In genomic region chr1:88937327-88937726, GRCm38 (mm10) we compare ENCODE assay signal across 21 mouse cellular contexts.
DNase-seq lines count a peak whose midpoint lies in the region; ATAC-seq lines count a peak whose summit lies in the region.
"Had no signal": no experiment of that assay in that cellular context is flagged by ENCODE, and none has a peak within 500 bp of the region (broad histone marks: within the 10 kb centered on the region; RNA-seq: fewer than 3 reads in every experiment).

No protein-coding gene starts in this region.

- no peaks in the 10 kb centered on the region for H3K9me3 ChIP-seq in intestine, embryonic 15.5 days
- H3K9me3 ChIP-seq in intestine, embryonic 16.5 days (ENCODE audit: control insufficient read depth, low read length), result no peaks in the 10 kb centered on the region
- 0 out of 2 replicates have a peak, but pooled peaks cover 10% of the 10 kb centered on the region for H3K9me3 ChIP-seq in hindbrain, embryonic 10.5 days
- H3K9me3 ChIP-seq in limb, embryonic 10.5 days (replicated peaks), result no peaks in the 10 kb centered on the region
- H3K9me3 ChIP-seq: liver, embryonic 15.5 days; neural tube, embryonic 12.5 days; stomach, embryonic 15.5 days had no signal

- peak; percentile 67; the same call in 1 of the 2 replicates for ATAC-seq in intestine, embryonic 15.5 days
- no peak for ATAC-seq in intestine, embryonic 16.5 days
- ATAC-seq: inflammation-experienced regulatory T-cells, adult 6 months had no signal

- H3K36me3 ChIP-seq in intestine, embryonic 15.5 days, result no peaks in the 10 kb centered on the region
- no peaks in the 10 kb centered on the region for H3K36me3 ChIP-seq in intestine, embryonic 16.5 days (ENCODE audit: control insufficient read depth, insufficient read depth, low read length)
- no peaks in the 10 kb centered on the region for H3K36me3 ChIP-seq in hindbrain, embryonic 10.5 days
- no peaks in the 10 kb centered on the region for H3K36me3 ChIP-seq in limb, embryonic 10.5 days
- H3K36me3 ChIP-seq: G1E; limb, embryonic 13.5 days; liver, embryonic 15.5 days; neural tube, embryonic 12.5 days; stomach, embryonic 15.5 days had no signal

- no peak overlapping the region for H3K4me3 ChIP-seq in intestine, embryonic 15.5 days (replicated peaks)
- no peak overlapping the region for H3K4me3 ChIP-seq in intestine, embryonic 16.5 days (ENCODE audit: low read length)
- no peak overlapping the region for H3K4me3 ChIP-seq in hindbrain, embryonic 10.5 days
- no peak overlapping the region for H3K4me3 ChIP-seq in limb, embryonic 10.5 days
- H3K4me3 ChIP-seq: heart, adult 2 months; limb, embryonic 13.5 days; liver, embryonic 15.5 days; neural tube, embryonic 12.5 days; stomach, embryonic 15.5 days had no signal

- peak; percentile 89 for DNase-seq in retina, postnatal 1 day
- no peak for DNase-seq in retina, embryonic 14.5 days (ENCODE audit: low spot score)
- no peak for DNase-seq in hindbrain, embryonic 10.5 days (ENCODE audit: low spot score)
- DNase-seq in limb, embryonic 10.5 days (ENCODE audit: low spot score), result no peak
- DNase-seq in spleen, adult 12 weeks (ENCODE audit: low spot score), result no peak
- no peak for DNase-seq in thymus, postnatal 0 days (ENCODE audit: low spot score)
- DNase-seq: cerebellum, adult 9-10 months; gastrocnemius, postnatal 10 days; heart, adult 2 months; kidney, postnatal 14 days; lung, postnatal 14 days; thymus, postnatal 25 days had no signal

- 66% methylated on average over 1 of the region's 1 CpGs for WGBS in intestine, embryonic 15.5 days
- 74% methylated on average over 1 of the region's 1 CpGs for WGBS in intestine, embryonic 16.5 days
- WGBS in hindbrain, embryonic 10.5 days, result 73% methylated on average over 1 of the region's 1 CpGs
- WGBS in limb, embryonic 10.5 days, result 83% methylated on average over 1 of the region's 1 CpGs

- H3K4me1 ChIP-seq in intestine, embryonic 15.5 days (replicated peaks), result no peaks in the 10 kb centered on the region
- peaks cover 3% of the 10 kb centered on the region; the same call in 1 of the 2 replicates for H3K4me1 ChIP-seq in intestine, embryonic 16.5 days (ENCODE audit: control insufficient read depth, insufficient read depth, low read length)
- H3K4me1 ChIP-seq in hindbrain, embryonic 10.5 days (replicated peaks), result peaks cover 23% of the 10 kb centered on the region
- H3K4me1 ChIP-seq in limb, embryonic 10.5 days, result peaks cover 13% of the 10 kb centered on the region
- H3K4me1 ChIP-seq: liver, embryonic 15.5 days; stomach, embryonic 15.5 days had no signal

- H3K4me2 ChIP-seq in intestine, embryonic 15.5 days (replicated peaks), result no peak overlapping the region
- H3K4me2 ChIP-seq in intestine, embryonic 16.5 days (ENCODE audit: low read depth, low read length), result no peak overlapping the region
- H3K4me2 ChIP-seq: limb, embryonic 13.5 days; liver, embryonic 15.5 days; midbrain, embryonic 11.5 days; neural tube, embryonic 12.5 days; stomach, embryonic 15.5 days had no signal

- H3K27ac ChIP-seq in intestine, embryonic 15.5 days, result no peak overlapping the region
- H3K27ac ChIP-seq in intestine, embryonic 16.5 days (ENCODE audit: low read length), result no peak overlapping the region
- peak overlapping the region; percentile 60; the same call in 1 of the 2 replicates for H3K27ac ChIP-seq in hindbrain, embryonic 10.5 days
- H3K27ac ChIP-seq in limb, embryonic 10.5 days, result peak overlapping the region; percentile 15; the same call in 1 of the 2 replicates
- H3K27ac ChIP-seq: heart, adult 2 months; limb, embryonic 13.5 days; liver, embryonic 15.5 days; neural tube, embryonic 12.5 days; stomach, embryonic 15.5 days had no signal

- no peaks in the 10 kb centered on the region for H3K27me3 ChIP-seq in intestine, embryonic 15.5 days (replicated peaks)
- no peaks in the 10 kb centered on the region for H3K27me3 ChIP-seq in intestine, embryonic 16.5 days (replicated peaks; ENCODE audit: control insufficient read depth, insufficient read depth, low read length)
- no peaks in the 10 kb centered on the region for H3K27me3 ChIP-seq in hindbrain, embryonic 10.5 days (ENCODE audit: insufficient read depth, poor library complexity, severe bottlenecking)
- H3K27me3 ChIP-seq in limb, embryonic 10.5 days (ENCODE audit: low read depth, poor library complexity, severe bottlenecking), result no peaks in the 10 kb centered on the region
- H3K27me3 ChIP-seq: limb, embryonic 13.5 days; liver, embryonic 15.5 days; neural tube, embryonic 12.5 days; stomach, embryonic 15.5 days had no signal

- H3K9ac ChIP-seq in intestine, embryonic 15.5 days, result no peak overlapping the region
- H3K9ac ChIP-seq in intestine, embryonic 16.5 days (ENCODE audit: low read depth, low read length), result no peak overlapping the region
- H3K9ac ChIP-seq: limb, embryonic 13.5 days; liver, embryonic 15.5 days; neural tube, embryonic 12.5 days; stomach, embryonic 15.5 days had no signal

Comparison
In these comparisons a context has a peak if more than half of its experiments do, and no peak if none do; other contexts are left out.
1. H3K27ac ChIP-seq: peak in hindbrain, embryonic 10.5 days (single experiment) and limb, embryonic 10.5 days (single experiment); none in intestine, embryonic 15.5 days (single experiment) and intestine, embryonic 16.5 days (single experiment).